Mouse (Mus musculus): ENCODE results near the gene Mast1.

Mast1 gene

GRCm38 (mm10) chr8:84973079-84973478, 35.9 kb upstream of the Mast1 start:
- DNase-seq, result peak; percentile 86

- DNase-seq, result peak; percentile 87
These were observed 33.8 kb upstream of the Mast1 start for GRCm38 (mm10) chr8:84970913-84971312.

- peak; percentile 91 for DNase-seq
These were observed 33.1 kb upstream of the Mast1 start for GRCm38 (mm10) chr8:84970135-84970790.

GRCm38 (mm10) chr8:84969241-84970134, 32.3 kb upstream of the Mast1 start, which contains the start of the genes Gm49661, Prdx2 and Rnaseh2a:
Gene Gm49661, minus strand, starts transcription at chr8:84969433.
Gene Prdx2, plus strand, starts transcription at chr8:84969587.
Gene Rnaseh2a, minus strand, starts transcription at chr8:84969767.
- peak; percentile 98 for DNase-seq

GRCm38 (mm10) chr8:84968650-84969049, 31.5 kb upstream of the Mast1 start:
- peak; percentile 95 for DNase-seq

GRCm38 (mm10) chr8:84967532-84968304, 30.6 kb upstream of the Mast1 start:
- DNase-seq, result peak; percentile 93

- peak; percentile 93 for DNase-seq
These were observed 29.4 kb upstream of the Mast1 start for GRCm38 (mm10) chr8:84966603-84967002.

- peak; percentile 100 for DNase-seq
These were observed 28.7 kb upstream of the Mast1 start for GRCm38 (mm10) chr8:84965731-84966291.

- DNase-seq, result no peak
These were observed 26.8 kb upstream of the Mast1 start for GRCm38 (mm10) chr8:84963952-84964351.

- DNase-seq, result peak; percentile 94
These were observed 22.7 kb upstream of the Mast1 start for GRCm38 (mm10) chr8:84959811-84960210.

- DNase-seq, result no peak
These were observed 19.6 kb upstream of the Mast1 start for GRCm38 (mm10) chr8:84956768-84957167.

- DNase-seq, result peak; percentile 95
These were observed 15.6 kb upstream of the Mast1 start for GRCm38 (mm10) chr8:84952612-84953255.

- DNase-seq, result no peak
These were observed 12.6 kb upstream of the Mast1 start for GRCm38 (mm10) chr8:84949753-84950152.

GRCm38 (mm10) chr8:84947241-84947545, 10.0 kb upstream of the Mast1 start:
- no peak for DNase-seq

GRCm38 (mm10) chr8:84946528-84947240, 9.5 kb upstream of the Mast1 start, which contains the start of gene Rtbdn:
Gene Rtbdn, plus strand, starts transcription at chr8:84946991.
- no peak for DNase-seq

GRCm38 (mm10) chr8:84945633-84946527, 8.7 kb upstream of the Mast1 start:
- DNase-seq, result no peak

- DNase-seq, result no peak
These were observed 8.1 kb upstream of the Mast1 start for GRCm38 (mm10) chr8:84945235-84945632.

- DNase-seq, result peak; percentile 92
These were observed 7.5 kb upstream of the Mast1 start for GRCm38 (mm10) chr8:84944478-84945160.

GRCm38 (mm10) chr8:84943699-84944098, 6.5 kb upstream of the Mast1 start:
- DNase-seq, result no peak
